Mouse (Mus musculus): ENCODE data around the gene Gm18336.
"Not testable (repeated sequence)": the region's sequence is repeated elsewhere in the genome, so short reads cannot be mapped to it uniquely, and the experiment has no call there.

The Gm18336 gene

DNA sequence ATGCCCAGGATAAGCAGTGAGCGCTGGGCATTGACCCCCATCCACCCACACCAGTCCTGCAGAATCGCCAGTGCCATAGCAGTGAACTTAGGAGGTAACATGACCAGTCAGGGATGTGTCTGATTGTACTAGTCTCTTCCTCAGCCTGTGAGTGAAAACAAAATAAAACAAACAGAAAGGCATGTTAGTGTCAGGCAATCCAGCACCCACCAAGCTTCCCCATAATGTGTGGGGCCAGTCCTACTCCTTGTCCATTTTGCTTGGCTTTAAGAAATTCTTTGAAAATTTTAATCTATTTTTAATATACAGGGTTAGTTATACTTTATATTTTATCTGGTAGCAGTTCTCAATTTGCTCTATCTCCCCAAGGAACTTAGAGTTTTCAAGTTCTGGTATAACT, at the start of gene Gm18336:
Gm18336 (minus strand) TSS at position 101 of the 400 bp plus-strand sequence.
- not testable (repeated sequence) for DNase-seq

DNA sequence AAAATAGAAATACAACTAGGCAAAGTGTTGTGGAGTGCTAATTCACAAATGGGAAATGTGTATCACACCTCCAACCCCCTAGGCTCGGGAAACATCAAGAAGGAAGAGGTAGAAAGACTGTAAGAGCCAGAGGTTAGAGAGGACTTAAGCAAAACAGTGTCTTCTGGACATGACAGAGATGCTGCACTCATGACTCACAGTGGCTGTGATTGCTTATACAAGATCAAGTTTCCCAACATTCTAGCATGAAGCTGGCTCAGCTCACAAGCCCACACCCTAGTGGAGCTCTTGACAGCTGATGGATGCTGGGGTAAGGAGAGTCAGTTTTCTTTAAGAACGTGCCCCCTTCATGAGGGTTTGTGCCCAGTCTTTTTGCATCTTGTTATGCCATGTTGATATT, 42.9 kb upstream of the Gm18336 start:
- DNase-seq, result no peak

DNA sequence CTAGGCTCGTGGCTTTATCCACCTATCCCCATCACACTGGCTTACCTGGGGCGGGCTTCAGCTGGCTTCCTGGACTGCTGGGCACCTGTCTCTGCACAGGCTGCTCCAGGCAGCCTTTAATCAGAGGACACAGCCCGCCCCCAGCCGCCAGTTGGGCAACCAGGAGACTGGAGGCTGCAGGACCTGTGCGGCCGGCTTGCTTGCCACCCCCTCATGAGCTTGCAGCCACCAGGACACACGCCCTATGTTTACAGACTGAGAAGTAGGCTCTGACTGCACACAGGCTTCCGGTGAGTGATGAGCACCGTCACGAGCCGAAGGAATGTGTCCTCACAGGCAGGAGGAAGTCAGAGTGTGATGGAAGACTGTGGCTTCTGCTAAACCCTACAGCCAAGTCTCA, 36.7 kb upstream of the Gm18336 start, which contains the start of gene Trex2:
Trex2 (minus strand) TSS at position 93 of the 400 bp plus-strand sequence.
- DNase-seq, result no peak

DNA sequence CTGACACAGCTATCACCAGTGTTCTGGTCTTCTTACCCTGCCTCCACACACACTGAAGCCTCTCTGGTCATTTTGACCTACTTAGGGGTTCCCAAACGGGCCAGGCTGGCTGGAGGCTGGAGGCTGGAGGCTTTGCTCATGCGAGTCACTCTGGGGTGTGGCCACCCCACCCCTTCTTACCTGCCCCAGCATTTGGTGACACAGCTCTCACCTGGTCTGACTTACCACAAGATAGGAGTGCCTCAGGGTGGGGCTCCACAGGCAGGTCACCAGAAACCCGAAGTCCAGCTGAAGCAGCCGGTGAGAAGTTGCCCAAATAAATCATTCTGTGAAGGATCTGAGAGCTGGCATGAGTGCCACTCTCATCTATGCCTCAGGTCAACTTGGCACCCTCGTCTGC, 34.3 kb upstream of the Gm18336 start:
- DNase-seq, result no peak

DNA sequence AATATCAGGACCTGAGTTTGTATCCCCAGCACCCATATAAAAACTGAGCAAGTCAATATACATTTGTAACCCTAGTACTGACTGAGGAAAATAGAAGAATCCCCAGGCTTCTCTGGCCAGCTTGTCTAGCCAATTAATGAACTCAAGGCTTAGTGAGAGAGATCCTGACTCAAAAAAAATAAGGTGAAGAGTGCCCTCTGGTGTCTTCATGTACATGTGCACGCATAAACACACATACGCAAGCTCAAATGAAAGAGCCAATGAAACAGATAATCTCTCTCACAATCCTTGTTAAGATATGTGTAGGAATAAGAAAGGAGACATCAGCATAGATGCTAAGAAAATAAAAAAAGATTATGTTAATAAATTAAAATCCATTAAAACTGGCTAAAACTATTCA, 31.5 kb upstream of the Gm18336 start:
- no peak for DNase-seq

DNA sequence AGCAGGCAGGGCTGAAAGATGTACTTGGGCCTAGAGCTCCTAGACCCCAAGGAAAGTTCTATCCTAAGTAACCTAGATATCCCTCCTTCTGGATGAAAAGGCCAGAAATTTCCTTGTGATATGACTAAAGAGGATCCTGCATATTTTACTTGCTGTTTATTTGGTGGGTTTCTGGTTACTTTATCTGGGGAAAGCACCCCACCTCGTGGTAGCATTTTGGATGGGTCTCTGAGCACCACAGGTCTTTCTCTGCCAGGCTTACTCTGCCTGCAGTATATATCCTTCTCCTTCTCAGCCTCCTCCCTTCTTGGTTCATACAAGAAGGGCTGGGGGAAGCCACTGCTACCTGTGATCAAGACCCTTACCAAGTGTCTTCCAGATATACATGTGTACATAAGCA, 14.2 kb upstream of the Gm18336 start:
- DNase-seq, result no peak

DNA sequence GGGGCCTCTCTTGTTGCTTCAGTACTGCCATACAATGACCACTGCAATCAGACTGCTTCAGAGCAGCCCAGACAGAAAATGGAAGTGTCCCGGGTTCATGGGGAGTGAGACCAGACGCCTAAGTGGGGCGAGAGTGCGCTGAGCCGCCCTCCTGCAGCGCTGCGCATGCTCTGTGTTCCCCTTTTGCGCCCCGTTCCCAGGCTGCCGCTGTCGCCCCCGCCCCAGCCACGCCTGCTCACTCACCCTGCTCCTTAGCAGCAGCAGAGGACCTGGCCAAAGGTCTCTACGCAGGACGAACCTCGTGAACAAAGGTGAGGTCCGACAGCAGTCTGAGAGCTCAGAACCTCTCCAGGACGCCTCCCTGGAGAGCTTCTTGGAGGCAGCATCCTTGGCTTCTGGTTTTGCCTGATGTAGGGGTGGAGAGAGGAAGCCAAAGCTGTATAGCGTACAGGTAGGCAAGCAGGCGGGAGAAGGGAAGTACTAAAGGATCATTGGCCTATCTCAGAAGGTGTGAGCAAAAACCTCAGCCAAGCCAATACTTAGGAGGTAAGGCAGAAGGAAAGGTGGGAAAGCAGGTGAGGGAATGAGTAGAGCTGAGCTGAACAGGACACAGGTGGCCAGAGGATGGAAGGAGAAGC, 12.5 kb upstream of the Gm18336 start, which contains the start of gene Zfp92:
Zfp92 (plus strand) TSS at position 217 of the 638 bp plus-strand sequence.
- DNase-seq, result peak; percentile 26

DNA sequence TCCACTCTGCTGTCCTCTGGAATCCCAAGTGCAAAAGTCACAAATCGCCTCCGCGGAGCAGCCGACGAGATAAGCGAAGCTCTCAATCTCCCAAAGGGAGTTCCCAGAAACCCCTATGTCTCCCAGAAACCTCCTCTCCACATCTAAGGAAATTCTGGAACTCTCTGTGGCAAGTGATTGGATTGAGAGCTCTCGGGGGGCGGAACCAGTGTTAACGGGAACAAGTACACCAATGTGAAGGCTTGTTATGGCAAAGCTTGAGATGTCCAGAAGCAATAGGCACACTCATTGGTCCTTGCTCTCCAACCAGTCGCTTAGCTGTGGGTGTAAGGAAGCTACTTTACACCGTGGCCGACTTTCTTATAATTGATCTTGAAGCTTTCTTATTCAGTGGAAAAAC, 3.1 kb upstream of the Gm18336 start:
- no peak for DNase-seq

DNA sequence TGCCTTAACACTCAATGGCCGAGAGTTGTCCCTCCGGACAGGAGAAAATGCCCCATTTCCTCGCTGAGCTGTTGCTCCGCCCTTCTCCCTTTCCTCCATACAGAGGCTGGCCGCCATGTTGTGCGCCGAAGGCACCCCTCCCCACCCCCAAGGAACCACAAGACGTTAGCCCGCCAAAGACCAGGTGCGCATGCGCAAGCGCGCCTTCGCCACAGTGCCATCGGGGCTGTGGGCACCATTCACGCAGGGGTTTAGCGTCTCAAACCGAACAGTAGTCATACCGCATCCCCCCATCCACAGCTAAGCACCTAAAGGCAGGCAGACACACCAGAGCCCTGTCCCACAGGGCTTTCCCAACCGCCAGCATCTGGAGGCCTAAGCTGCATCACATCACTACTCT, 2.4 kb upstream of the Gm18336 start:
- no peak for DNase-seq

DNA sequence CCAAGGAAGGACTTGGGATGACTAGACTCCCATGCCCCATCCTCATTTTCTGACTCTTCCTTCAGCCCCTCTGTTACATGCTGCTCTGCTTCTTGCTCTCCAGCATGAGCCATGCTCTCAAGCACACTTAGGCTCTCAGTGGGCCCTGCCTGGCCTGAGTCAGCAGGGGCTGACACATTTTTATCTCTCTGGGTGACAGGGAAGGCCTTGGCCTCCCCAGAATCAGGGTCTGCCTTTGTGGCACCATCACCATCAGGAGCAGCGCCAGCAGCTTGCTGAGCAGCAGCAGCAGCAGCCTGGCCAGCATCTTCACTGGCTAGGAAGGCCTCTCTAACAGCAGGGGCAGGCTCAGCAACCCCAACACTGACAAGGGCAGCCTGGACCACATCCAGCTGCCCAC, 2.1 kb downstream of the Gm18336 start:
- DNase-seq, result no peak

DNA sequence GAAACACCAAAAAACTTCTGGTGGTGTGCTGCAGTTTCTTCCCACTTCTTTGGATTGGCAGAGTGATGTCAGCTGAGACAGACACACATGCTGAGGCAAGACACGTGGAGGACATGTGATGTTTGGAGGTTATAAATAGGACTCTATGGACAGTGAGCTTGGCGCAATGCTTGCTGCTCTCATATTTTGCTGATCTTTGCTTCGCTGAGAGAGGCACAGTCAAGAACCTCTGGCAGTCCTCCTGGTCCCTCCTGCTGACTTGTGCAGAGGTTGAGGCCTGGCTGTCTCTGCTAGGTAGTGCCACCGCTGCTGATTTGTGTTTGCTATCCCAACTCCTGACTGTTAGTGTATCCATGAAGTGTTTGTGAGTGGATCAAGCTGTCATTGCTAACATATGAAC, 7.1 kb downstream of the Gm18336 start:
- DNase-seq, result no peak

DNA sequence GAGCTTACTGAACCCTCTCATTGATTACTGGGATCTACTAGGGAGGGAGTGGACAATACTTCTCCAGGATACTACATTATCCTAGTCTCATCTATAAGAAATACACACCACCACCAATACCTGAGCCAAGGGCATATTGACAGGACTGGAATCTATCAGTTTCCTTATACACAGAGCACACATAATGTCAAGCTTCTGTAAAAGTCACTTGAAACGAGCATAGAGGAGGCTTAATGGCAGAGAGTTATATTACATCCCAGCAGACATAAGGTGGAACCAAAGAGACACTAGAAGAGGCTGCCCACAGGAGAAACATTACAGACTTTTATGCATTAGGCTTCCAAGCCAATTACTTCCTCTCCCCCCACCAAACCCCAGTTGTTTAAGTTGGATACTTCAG, 13.6 kb downstream of the Gm18336 start:
- no peak for DNase-seq

DNA sequence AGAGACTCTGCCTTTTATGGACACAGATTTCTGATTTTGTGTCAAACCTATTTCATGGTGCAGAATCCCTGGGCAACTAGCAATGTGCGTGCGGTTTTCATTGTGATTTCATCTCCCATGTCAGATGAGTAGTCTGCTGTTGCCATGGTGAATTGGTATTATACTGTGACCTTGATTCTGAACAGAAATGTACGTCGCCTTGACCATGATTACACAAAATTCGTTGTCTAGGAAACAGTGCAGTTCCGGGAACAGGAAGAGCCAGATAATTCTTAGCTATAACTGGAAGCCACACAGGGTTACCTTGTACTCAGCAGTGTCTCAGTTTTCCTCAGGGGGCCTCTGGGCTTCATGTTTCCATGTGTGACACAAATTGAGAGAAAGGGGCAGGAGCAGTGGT, 14.1 kb downstream of the Gm18336 start:
- peak; percentile 5 for DNase-seq

DNA sequence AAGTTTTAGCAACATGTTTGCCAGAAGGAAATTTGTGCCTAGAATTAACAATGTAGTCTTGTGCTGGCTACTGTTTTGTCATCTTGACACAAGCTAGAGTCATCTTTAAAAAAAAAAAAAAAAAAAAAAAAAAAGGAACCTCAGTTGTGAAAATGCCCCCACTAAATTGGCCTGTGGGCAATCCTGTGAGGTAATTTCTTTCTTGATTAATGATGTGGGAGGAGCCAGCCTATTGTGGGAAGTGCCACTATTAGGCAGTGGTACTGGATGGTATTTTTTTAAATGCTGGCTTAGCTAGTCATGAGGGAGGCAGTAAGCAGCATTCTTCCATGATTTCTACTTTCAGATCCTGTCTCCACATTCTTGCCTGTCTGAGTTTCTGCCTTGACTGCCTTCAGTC, 35.2 kb downstream of the Gm18336 start:
- DNase-seq, result no peak

DNA sequence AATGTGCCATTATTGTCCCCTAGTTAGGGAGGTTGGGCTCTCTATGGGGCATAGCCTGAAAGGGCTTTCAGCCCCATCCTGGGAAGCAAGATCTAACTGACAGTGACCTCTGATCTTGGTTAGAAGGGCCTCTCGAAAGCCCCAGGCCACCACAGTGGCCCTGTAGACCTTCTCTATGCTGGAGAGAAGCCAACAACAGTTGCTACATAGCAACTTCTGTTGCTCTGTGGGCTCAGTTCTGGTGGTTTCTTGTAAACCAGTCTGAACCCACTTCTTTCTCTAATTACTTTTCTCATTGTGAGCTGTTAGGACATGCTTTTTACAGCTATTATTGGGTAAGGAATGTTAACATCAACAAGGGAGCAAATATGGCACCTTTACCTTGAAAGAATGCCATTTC, 41.8 kb downstream of the Gm18336 start:
- DNase-seq, result no peak

DNA sequence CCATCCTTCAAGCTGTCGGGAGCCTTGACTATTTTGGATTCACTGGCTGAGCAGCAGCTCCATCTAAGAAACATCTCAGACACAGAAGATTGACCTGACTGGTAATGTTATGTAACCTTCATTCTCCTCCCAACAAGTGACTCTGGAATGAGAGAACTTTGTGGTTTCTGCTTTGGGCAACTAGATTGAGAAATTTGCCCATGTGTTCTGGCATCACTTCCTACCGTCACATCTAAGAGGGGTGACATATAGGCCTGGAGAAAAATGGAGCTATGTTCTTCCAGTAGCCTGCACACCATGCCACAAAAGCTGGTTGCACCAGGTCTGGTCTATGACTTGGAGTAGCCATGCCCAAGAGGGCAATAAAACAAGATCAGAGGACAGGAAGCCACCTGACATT, 42.4 kb downstream of the Gm18336 start:
- DNase-seq, result no peak

All from right cerebral cortex, postnatal 25 days (tissue).